Mouse (Mus musculus) stomach, postnatal 0 days (tissue): ENCODE data around the gene Acer1.

Experiments used
- CTCF ChIP-seq: IDR thresholded peaks from 2 replicates; pipeline ENCODE4 v1.5.1; 2016; ENCODE audit warnings: antibody characterized with exemption, low read depth, mild to moderate bottlenecking, moderate library complexity
- EP300 ChIP-seq: optimal IDR thresholded peaks from 2 replicates; pipeline ENCODE3; 2016; ENCODE audit warnings: antibody characterized with exemption

DNA sequence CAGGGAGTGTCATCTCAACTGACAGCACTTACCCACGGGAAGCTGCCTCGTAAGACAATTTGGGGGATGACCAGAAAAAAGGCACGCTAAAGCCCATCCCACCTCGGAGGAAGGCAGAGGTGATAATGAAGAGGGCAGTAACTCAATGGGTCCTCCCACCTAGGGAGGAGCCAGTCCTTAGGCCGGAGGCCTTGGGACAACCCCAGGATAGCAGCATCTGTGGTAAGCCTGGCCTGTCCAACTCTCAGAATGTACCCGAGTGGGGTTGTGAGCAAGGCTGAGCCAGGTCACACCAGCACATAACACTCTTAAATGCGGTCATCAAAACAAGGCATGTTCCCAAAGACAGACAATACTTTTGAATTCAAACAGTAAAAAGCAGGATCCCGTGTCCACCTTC is 47.8 kb upstream of the Acer1 start:
- TF ChIP-seq CTCF (no peak), EP300 (no peak)
